Mouse (Mus musculus) CH12.LX (cell line): ENCODE measurements around the gene Katna1. TPM values are rescaled to one million over a fixed set of nuclear protein-coding genes. Genes with fewer than 3 reads are reported as not detected.

ENCODE experiments used
- DNase-seq: peaks from one replicate; pipeline ENCODE4 v3.0.0-alpha.2; 2013; ENCODE audit errors: extremely low read depth
- H3K27ac ChIP-seq: 2 replicates; pipeline ENCODE4 v1.5.1; 2012; ENCODE audit warnings: low read depth, mild to moderate bottlenecking, control low read depth, moderate library complexity; ENCODE audit not compliant: insufficient read depth
- H3K27me3 ChIP-seq: replicated peaks from 2 replicates; pipeline ENCODE3; 2012; ENCODE audit warnings: inconsistent platforms
- H3K36me3 ChIP-seq, 2 experiments: replicated peaks in 1 of 2; 2 replicates each; pipeline versions ENCODE3 to v1.6.1; 2012; ENCODE audit warnings: inconsistent platforms in 1 of 2, low read length in 1 of 2, mild to moderate bottlenecking in 1 of 2, mixed read lengths in 1 of 2, moderate library complexity in 1 of 2; ENCODE audit not compliant: control insufficient read depth in 1 of 2, insufficient read depth in 1 of 2
- H3K4me1 ChIP-seq, 2 experiments: 2 replicates each; pipeline ENCODE4 v1.6.1; 2012; ENCODE audit warnings: inconsistent platforms in 1 of 2, moderate library complexity in 1 of 2; ENCODE audit not compliant: insufficient read depth in 2 of 2, control insufficient read depth in 1 of 2
- H3K4me2 ChIP-seq: 2 replicates; pipeline ENCODE4 v1.6.1; 2012; ENCODE audit warnings: low read depth, mild to moderate bottlenecking, control low read depth; ENCODE audit not compliant: poor library complexity, insufficient read depth, severe bottlenecking
- H3K4me3 ChIP-seq, 3 experiments: fragments of 150-350 bp in 1 of 3; sonication (generic) in 1 of 3; replicated peaks in 1 of 3; 2 replicates each; pipeline versions ENCODE3 to v1.5.1; 2011 to 2012; ENCODE audit warnings: low read depth in 2 of 3, low read length in 2 of 3, mild to moderate bottlenecking in 2 of 3, moderate library complexity in 2 of 3, control low read depth in 1 of 3, improper control_type of control experiment in 1 of 3, inconsistent platforms in 1 of 3, mixed read lengths in 1 of 3; ENCODE audit not compliant: poor library complexity in 1 of 3
- H3K79me2 ChIP-seq: replicated peaks from 2 replicates; pipeline ENCODE4 v1.6.1; 2012; ENCODE audit warnings: mild to moderate bottlenecking, moderate library complexity; ENCODE audit not compliant: control insufficient read depth, poor library complexity, insufficient read depth, severe bottlenecking; ENCODE audit errors: extremely low read depth
- H3K9ac ChIP-seq: 2 replicates; pipeline ENCODE4 v1.6.1; 2012; ENCODE audit warnings: low read depth, mild to moderate bottlenecking, control low read depth, moderate library complexity; ENCODE audit not compliant: insufficient read depth
- H3K9me3 ChIP-seq: replicated peaks from 2 replicates; pipeline ENCODE3; 2012; ENCODE audit warnings: low read length, inconsistent platforms, mixed read lengths
- BHLHE40 ChIP-seq: IDR thresholded peaks from 2 replicates; pipeline ENCODE4 v1.6.1; 2011; ENCODE audit warnings: mild to moderate bottlenecking, low read depth, low read length, improper control_type of control experiment
- CHD1 ChIP-seq: IDR thresholded peaks from 2 replicates; pipeline ENCODE4 v1.6.1; 2012; ENCODE audit warnings: low read depth, low read length, improper control_type of control experiment, inconsistent platforms
- CHD2 ChIP-seq: IDR thresholded peaks from 2 replicates; pipeline ENCODE4 v1.6.1; 2011; ENCODE audit warnings: low read length, improper control_type of control experiment
- CTCF ChIP-seq, 2 experiments: IDR thresholded peaks in 1 of 2; conservative IDR thresholded peaks in 1 of 2; 2 replicates each; pipeline ENCODE4 v1.5.1; 2011 to 2012; ENCODE audit warnings: low read depth in 2 of 2, low read length in 2 of 2, improper control_type of control experiment in 1 of 2, inconsistent platforms in 1 of 2, mild to moderate bottlenecking in 1 of 2, moderate library complexity in 1 of 2
- E2F4 ChIP-seq: IDR thresholded peaks from 2 replicates; pipeline ENCODE4 v1.6.1; 2011; ENCODE audit warnings: low read depth, low read length, improper control_type of control experiment; ENCODE audit not compliant: insufficient replicate concordance
- ELF1 ChIP-seq: IDR thresholded peaks from 2 replicates; pipeline ENCODE4 v1.6.1; 2014; ENCODE audit warnings: low read depth, mild to moderate bottlenecking, inconsistent platforms, low read length, improper control_type of control experiment
- EP300 ChIP-seq: IDR thresholded peaks from 2 replicates; pipeline ENCODE4 v1.6.1; 2011; ENCODE audit warnings: low read length, improper control_type of control experiment
- GABPA ChIP-seq: IDR thresholded peaks from 2 replicates; pipeline ENCODE4 v1.6.1; 2012; ENCODE audit warnings: low read depth, low read length, improper control_type of control experiment, inconsistent platforms; ENCODE audit not compliant: insufficient replicate concordance
- IRF4 ChIP-seq: IDR thresholded peaks from 2 replicates; pipeline ENCODE4 v1.6.1; 2014; ENCODE audit warnings: low read depth, mild to moderate bottlenecking, inconsistent platforms, low read length, improper control_type of control experiment
- JUND ChIP-seq: conservative IDR thresholded peaks from 2 replicates; pipeline ENCODE4 v1.6.1; 2011; ENCODE audit warnings: low read depth, low read length, improper control_type of control experiment
- KAT2A ChIP-seq: IDR thresholded peaks from 2 replicates; pipeline ENCODE4 v1.6.1; 2012; ENCODE audit warnings: low read length, improper control_type of control experiment, inconsistent platforms; ENCODE audit not compliant: insufficient replicate concordance
- MAX ChIP-seq: IDR thresholded peaks from 2 replicates; pipeline ENCODE4 v1.6.1; 2011; ENCODE audit warnings: low read length, improper control_type of control experiment
- MAZ ChIP-seq: IDR thresholded peaks from 2 replicates; pipeline ENCODE4 v1.6.1; 2012; ENCODE audit warnings: low read depth, mild to moderate bottlenecking, inconsistent platforms, low read length, improper control_type of control experiment, moderate library complexity
- MXI1 ChIP-seq: IDR thresholded peaks from 2 replicates; pipeline ENCODE4 v1.6.1; 2011; ENCODE audit warnings: mild to moderate bottlenecking, low read depth, low read length, improper control_type of control experiment
- MYC ChIP-seq: IDR thresholded peaks from 2 replicates; pipeline ENCODE4 v1.6.1; 2011; ENCODE audit warnings: low read depth, mild to moderate bottlenecking, improper control_type of control experiment, low read length
- NRF1 ChIP-seq: IDR thresholded peaks from 2 replicates; pipeline ENCODE4 v1.6.1; 2014; ENCODE audit warnings: low read depth, mild to moderate bottlenecking, inconsistent platforms, low read length, improper control_type of control experiment, moderate library complexity
- POLR2A ChIP-seq: IDR thresholded peaks from 2 replicates; pipeline ENCODE4 v1.6.1; 2011; ENCODE audit warnings: low read depth, mild to moderate bottlenecking, improper control_type of control experiment, low read length
- POLR2AphosphoS2 ChIP-seq: IDR thresholded peaks from 2 replicates; pipeline ENCODE4 v1.6.1; 2011; ENCODE audit warnings: low read depth, low read length, improper control_type of control experiment
- RAD21 ChIP-seq: IDR thresholded peaks from 2 replicates; pipeline ENCODE4 v1.6.1; 2011; ENCODE audit warnings: low read depth, mild to moderate bottlenecking, low read length, improper control_type of control experiment, moderate library complexity
- RCOR1 ChIP-seq: conservative IDR thresholded peaks from 2 replicates; pipeline ENCODE4 v1.6.1; 2012; ENCODE audit warnings: low read depth, mild to moderate bottlenecking, inconsistent platforms, low read length, improper control_type of control experiment
- SIN3A ChIP-seq: IDR thresholded peaks from 2 replicates; pipeline ENCODE4 v1.6.1; 2012; ENCODE audit warnings: low read length, improper control_type of control experiment, inconsistent platforms
- SMC3 ChIP-seq: IDR thresholded peaks from 2 replicates; pipeline ENCODE4 v1.6.1; 2011; ENCODE audit warnings: low read depth, low read length, improper control_type of control experiment
- TBP ChIP-seq: conservative IDR thresholded peaks from 2 replicates; pipeline ENCODE4 v1.6.1; 2011; ENCODE audit warnings: low read depth, low read length, improper control_type of control experiment
- TCF12 ChIP-seq: IDR thresholded peaks from 2 replicates; pipeline ENCODE4 v1.6.1; 2014; ENCODE audit warnings: low read depth, mild to moderate bottlenecking, inconsistent platforms, low read length, improper control_type of control experiment
- UBTF ChIP-seq: IDR thresholded peaks from 2 replicates; pipeline ENCODE4 v1.6.1; 2012; ENCODE audit warnings: low read depth, mild to moderate bottlenecking, inconsistent platforms, low read length, improper control_type of control experiment, moderate library complexity
- USF2 ChIP-seq: conservative IDR thresholded peaks from 2 replicates; pipeline ENCODE4 v1.6.1; 2011; ENCODE audit warnings: low read depth, low read length, improper control_type of control experiment
- ZC3H11A ChIP-seq: IDR thresholded peaks from 2 replicates; pipeline ENCODE4 v1.6.1; 2012; ENCODE audit warnings: low read depth, mild to moderate bottlenecking, inconsistent platforms, low read length, improper control_type of control experiment
- ZKSCAN1 ChIP-seq: IDR thresholded peaks from 2 replicates; pipeline ENCODE4 v1.6.1; 2012; ENCODE audit warnings: low read depth, inconsistent platforms, low read length, improper control_type of control experiment, borderline replicate concordance
- ZMIZ1 ChIP-seq: IDR thresholded peaks from 2 replicates; pipeline ENCODE4 v1.6.1; 2012; ENCODE audit warnings: low read depth, mild to moderate bottlenecking, inconsistent platforms, low read length, improper control_type of control experiment
- ZNF384 ChIP-seq: IDR thresholded peaks from 2 replicates; pipeline ENCODE4 v1.6.1; 2012; ENCODE audit warnings: low read depth, low read length, improper control_type of control experiment, inconsistent platforms
- dilution Hi-C: fragments of 300-500 bp; cut with MboI; formaldehyde crosslinking; loops from 2 replicates; pipeline ENCODE4 v1.14.3; 2020; ENCODE audit warnings: low sequenced_read_pairs; ENCODE audit not compliant: extremely low pct_unique_long_range_greater_than_20kb, extremely low pct_ligation_motif_present
- in situ Hi-C: fragments of 300-500 bp; cut with MboI; formaldehyde crosslinking; loops from 3 replicates; pipeline ENCODE4 v1.14.3; 2019; ENCODE audit warnings: low sequenced_read_pairs, low pct_ligation_motif_present, low pct_unique_long_range_greater_than_20kb, mixed read lengths
- polyA plus RNA-seq: library from polyadenylated mRNA; unstranded; fragments of >175 nt; gene quantifications from 2 replicates; pipeline ENCODE4 v1.2.1, GENCODE M21; 2012; ENCODE audit warnings: low read depth; ENCODE audit not compliant: insufficient read length
- total RNA-seq, 2 experiments: library from RNA; depleted of rRNA; stranded (reverse); fragments of 300-350 nt in 1 of 2; fragments of >200 nt in 1 of 2; gene quantifications; 2 replicates each; pipeline ENCODE4 v1.2.3; 2012 to 2014

The Katna1 gene
- total and polyA plus RNA-seq, 3 experiments, result 37.3 to 58.5 (median 47.4) TPM

DNA sequence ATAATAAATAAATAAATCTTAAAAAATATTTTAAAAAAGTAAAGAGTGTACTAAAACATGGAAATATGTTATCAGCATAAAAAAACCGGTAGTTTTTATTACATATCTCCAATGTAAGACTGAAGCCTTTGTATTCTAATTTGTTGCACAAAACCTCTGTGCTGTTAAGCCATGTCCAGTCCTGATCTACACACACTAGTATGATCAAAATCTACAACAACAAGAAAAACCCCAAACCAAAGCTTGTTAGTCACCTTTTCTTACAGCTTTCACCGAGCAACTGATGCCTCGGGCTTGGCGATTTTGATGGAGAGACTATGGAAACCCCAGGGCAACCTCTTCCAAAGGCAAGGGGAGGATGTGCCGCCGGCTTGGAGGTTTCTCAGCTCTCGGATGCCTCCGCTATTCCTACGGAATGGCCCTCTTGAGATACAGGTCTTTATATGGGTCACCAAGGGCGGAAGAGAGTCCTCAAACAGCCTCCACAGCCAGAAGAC lies 66.5 kb downstream of the Katna1 start:
- dilution Hi-C loops (no loop called here), in situ Hi-C loops (loop anchor here (25.0 kb wide), 1 partner anchor 455 kb away; no protein-coding TSS in a partner anchor)
- Histone ChIP-seq H3K27ac (no peak overlapping the region), H3K4me1 (peaks cover 3 to 32% of the 10 kb centered on the region in 2 experiments), H3K9me3 (no peaks in the 10 kb centered on the region), H3K36me3 (peaks cover 23 to 45% of the 10 kb centered on the region in 2 experiments), H3K9ac (peak overlapping the region; percentile 86), H3K27me3 (no peaks in the 10 kb centered on the region), H3K4me3 (peak overlapping the region; percentile 78 to 95 (median 90)), H3K4me2 (0 out of 2 replicates have a peak overlapping the region, but pooled peaks have one; percentile 56), H3K79me2 (peaks cover 38% of the 10 kb centered on the region)
- 0 out of 2 replicates have a peak, but pooled peaks have one; percentile 40 for TF ChIP-seq UBTF
- no peak for TF ChIP-seq ZMIZ1
- TF ChIP-seq POLR2A, result no peak
- no peak for TF ChIP-seq SMC3
- DNase-seq, result no peak

DNA sequence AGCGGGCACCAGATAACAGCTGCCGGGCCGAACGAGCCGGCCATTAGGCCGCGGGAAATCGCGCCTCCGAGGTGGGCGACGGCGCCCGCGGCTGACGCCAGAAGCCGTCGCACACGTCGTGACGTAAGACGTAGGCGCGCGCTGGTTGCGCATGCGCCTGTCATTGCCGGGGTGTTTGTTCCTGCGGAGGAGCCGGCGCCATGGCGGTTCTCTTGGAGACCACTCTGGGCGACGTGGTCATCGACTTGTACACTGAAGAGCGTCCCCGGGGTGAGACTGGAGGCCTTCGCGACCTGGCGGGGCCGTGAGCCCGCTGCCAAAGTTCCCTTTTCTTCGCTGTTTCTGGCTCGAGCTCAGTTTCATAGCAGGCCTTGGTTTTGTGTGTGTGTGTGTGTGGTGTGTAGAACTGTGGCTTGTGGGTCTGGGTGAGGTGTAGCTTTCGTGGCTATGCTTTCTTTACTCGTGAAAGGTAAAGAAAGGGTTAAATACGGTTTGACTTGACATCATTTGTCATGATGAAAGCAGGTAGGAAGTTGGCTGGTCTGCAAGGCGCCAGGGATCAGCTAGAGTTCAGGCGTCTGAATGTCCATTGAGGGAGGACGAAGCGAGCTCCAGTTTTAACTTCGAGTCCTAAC lies 67.1 kb downstream of the Katna1 start, which contains the start of the genes Ginm1 and Ppil4:
Gene Ginm1, minus strand, starts transcription at position 74 of the 635 bp plus-strand sequence.
Gene Ppil4, plus strand, starts transcription at position 141 of the 635 bp plus-strand sequence.
- Histone ChIP-seq H3K27ac (0 out of 2 replicates have a peak within 1 kb of the TSS, but pooled peaks have one; percentile 2), H3K4me3 (peak within 1 kb of the TSS; percentile 78 to 95 (median 90))
- TF ChIP-seq CHD2 (no peak), USF2 (no peak), ZC3H11A (no peak), ELF1 (peak; percentile 77), NRF1 (peak; percentile 97), SIN3A (peak; percentile 96), CHD1 (no peak), GABPA (peak; percentile 53; the same call in 1 of the 2 replicates), MAZ (0 out of 2 replicates have a peak, but pooled peaks have one; percentile 30), E2F4 (peak; percentile 93; the same call in 1 of the 2 replicates), MXI1 (peak; percentile 94), MAX (peak; percentile 70), RAD21 (no peak), MYC (peak; percentile 70; the same call in 1 of the 2 replicates), TBP (peak; percentile 70; the same call in 1 of the 2 replicates), SMC3 (no peak), POLR2AphosphoS2 (peak; percentile 91), IRF4 (peak; percentile 67; the same call in 1 of the 2 replicates), ZKSCAN1 (peak; percentile 10; the same call in 1 of the 2 replicates), CTCF (conservative IDR thresholded peaks at IDR 0.05 in 1 of 2, IDR thresholded peaks at IDR 0.05 in 1 of 2; ENCODE audit: low read depth in 2 of 2, low read length in 2 of 2) (no peak), BHLHE40 (no peak), TCF12 (peak; percentile 90), POLR2A (peak; percentile 97), ZNF384 (no peak), JUND (no peak), ZMIZ1 (peak; percentile 85), EP300 (no peak), KAT2A (peak; percentile 93), RCOR1 (no peak; the same call in 1 of the 2 replicates)

More for the DNA sequence above, 67.1 kb downstream of the Katna1 start, which contains the start of the genes Ginm1 and Ppil4:
- H3K4me1 ChIP-seq, result peaks cover 3 to 32% of the 10 kb centered on the region in 2 experiments
- peak within 1 kb of the TSS; percentile 97 for H3K4me2 ChIP-seq
- no peaks in the 10 kb centered on the region for H3K27me3 ChIP-seq
- peak within 1 kb of the TSS; percentile 86 for H3K9ac ChIP-seq
- H3K36me3 ChIP-seq, result peaks cover 28 to 51% of the 10 kb centered on the region in 2 experiments
- H3K79me2 ChIP-seq, result peaks cover 38% of the 10 kb centered on the region
- in situ Hi-C loops, result loop anchor here (25.0 kb wide), 1 partner anchor 456 kb away; no protein-coding TSS in a partner anchor
- no peaks in the 10 kb centered on the region for H3K9me3 ChIP-seq
- peak; percentile 90 for DNase-seq
- dilution Hi-C loops, result no loop called here
